7 mouse cellular contexts compared by ENCODE assay signal in genomic region chr2:157432476-157432875, GRCm38 (mm10). TPM values are rescaled to one million over a fixed set of nuclear protein-coding genes. Genes with fewer than 3 reads are reported as not detected.
DNase-seq lines count a peak whose midpoint lies in the region; ATAC-seq lines count a peak whose summit lies in the region.

No protein-coding gene starts in this region.

- H3K27me3 ChIP-seq in embryonic facial prominence, embryonic 10.5 days (replicated peaks; ENCODE audit: low read depth, poor library complexity, severe bottlenecking) = no peaks in the 10 kb centered on the region
- H3K27me3 ChIP-seq in midbrain, embryonic 14.5 days (ENCODE audit: control insufficient read depth, insufficient read depth, low read length) = no peaks in the 10 kb centered on the region

- peaks cover 98% of the 10 kb centered on the region for H3K36me3 ChIP-seq in embryonic facial prominence, embryonic 10.5 days (replicated peaks)
- H3K36me3 ChIP-seq in midbrain, embryonic 14.5 days (ENCODE audit: control insufficient read depth, insufficient read depth, low read length) = peaks cover 38% of the 10 kb centered on the region

- H3K4me3 ChIP-seq in embryonic facial prominence, embryonic 10.5 days = no peak overlapping the region
- H3K4me3 ChIP-seq in midbrain, embryonic 14.5 days (replicated peaks; ENCODE audit: low read depth, low read length) = no peak overlapping the region

- no peaks in the 10 kb centered on the region for H3K9me3 ChIP-seq in embryonic facial prominence, embryonic 10.5 days
- no peaks in the 10 kb centered on the region for H3K9me3 ChIP-seq in midbrain, embryonic 14.5 days (ENCODE audit: control insufficient read depth, low read length)

- H3K27ac ChIP-seq in embryonic facial prominence, embryonic 10.5 days (replicated peaks) = peak overlapping the region; percentile 73
- peak overlapping the region; percentile 60 for H3K27ac ChIP-seq in midbrain, embryonic 14.5 days (replicated peaks; ENCODE audit: low read depth, low read length)

- 63% methylated on average over 9 of the region's 9 CpGs for WGBS in embryonic facial prominence, embryonic 10.5 days
- WGBS in midbrain, embryonic 14.5 days = 55% methylated on average over 9 of the region's 9 CpGs

- no peak overlapping the region for H3K9ac ChIP-seq in midbrain, embryonic 14.5 days (replicated peaks; ENCODE audit: low read length)

- ATAC-seq in midbrain, embryonic 14.5 days (ENCODE audit: low FRiP score, low TSS enrichment) = no peak; the same call in 1 of the 2 replicates

- DNase-seq in kidney, postnatal 10 days = peak; percentile 51
- DNase-seq in kidney, adult 9 months = no peak
- DNase-seq in embryonic facial prominence, embryonic 10.5 days (ENCODE audit: low spot score) = no peak
- DNase-seq in heart, postnatal 4 days = peak; percentile 47
- peak; percentile 77 for DNase-seq in midbrain, embryonic 14.5 days
- no peak for DNase-seq in T-cell, adult 2 months (ENCODE audit: low spot score)
- DNase-seq in gastrocnemius, postnatal 14 days = no peak

- intact Hi-C loops in gastrocnemius, postnatal 14 days (cut with DNase I; ENCODE audit: low total_unique reads) = no loop called here

- peaks cover 86% of the 10 kb centered on the region for H3K4me1 ChIP-seq in embryonic facial prominence, embryonic 10.5 days
- peaks cover 21% of the 10 kb centered on the region for H3K4me1 ChIP-seq in midbrain, embryonic 14.5 days (ENCODE audit: control insufficient read depth, insufficient read depth, low read length)

- no peak overlapping the region for H3K4me2 ChIP-seq in midbrain, embryonic 14.5 days (ENCODE audit: low read length)

RNA-seq across cellular contexts. Expression of gene Src, which starts 14.2 kb away (rescaled TPM):
- polyA plus RNA-seq in embryonic facial prominence, embryonic 10.5 days (2016; fragmentation: Nextera tagmentation; extraction: Ambion mirVana) = 22.1 and 23.1 TPM in 2 replicates
- 10 to 100 TPM; 11.8 to 13.7 TPM for total RNA-seq in heart, postnatal 4 days (2021)
- polyA plus RNA-seq in midbrain, embryonic 14.5 days (2014; fragmentation: Nextera tagmentation; extraction: Ambion mirVana) = 34.3 and 52.2 TPM in 2 replicates
- total RNA-seq in gastrocnemius, postnatal 14 days (2021) = 1 to 10 TPM; 5.2 to 7.5 TPM

Comparison
In these comparisons a context has a peak if more than half of its experiments do, and no peak if none do; other contexts are left out.
1. DNase-seq: peak in kidney, postnatal 10 days (single experiment), heart, postnatal 4 days (single experiment) and midbrain, embryonic 14.5 days (single experiment); none in kidney, adult 9 months (single experiment), embryonic facial prominence, embryonic 10.5 days (single experiment), T-cell, adult 2 months (single experiment) and gastrocnemius, postnatal 14 days (single experiment).